Mouse (Mus musculus) gastrocnemius, adult 2 months (tissue): ENCODE measurements around the gene Anapc15-ps. TPM values are rescaled to one million over a fixed set of nuclear protein-coding genes. Genes with fewer than 3 reads are reported as not detected.

ENCODE experiments used
- DNase-seq: peaks from one replicate; pipeline ENCODE4 v3.0.0; 2022
- H3K27ac ChIP-seq: fragments of 200-600 bp; 2 replicates; pipeline ENCODE4 v1.8.1; 2022; ENCODE audit warnings: mild to moderate bottlenecking
- H3K4me3 ChIP-seq: fragments of 200-600 bp; 2 replicates; pipeline ENCODE4 v1.8.1; 2022; ENCODE audit warnings: mild to moderate bottlenecking, moderate library complexity
- CTCF ChIP-seq: fragments of 200-600 bp; IDR thresholded peaks from 2 replicates; pipeline ENCODE4 v1.8.1; 2022; ENCODE audit warnings: antibody characterized with exemption, mild to moderate bottlenecking, moderate library complexity
- intact Hi-C: fragments of 180-260 bp; cut with DNase I; formaldehyde crosslinking; loops from one replicate; pipeline ENCODE4 v1.15.1; 2025
- total RNA-seq, 2 experiments: library from RNA; stranded (reverse); gene quantifications; 2 replicates each; pipeline ENCODE4 v1.2.3; 2021

Gene Anapc15-ps
- total RNA-seq, 2 experiments from 2014 or later, result not detected

DNA sequence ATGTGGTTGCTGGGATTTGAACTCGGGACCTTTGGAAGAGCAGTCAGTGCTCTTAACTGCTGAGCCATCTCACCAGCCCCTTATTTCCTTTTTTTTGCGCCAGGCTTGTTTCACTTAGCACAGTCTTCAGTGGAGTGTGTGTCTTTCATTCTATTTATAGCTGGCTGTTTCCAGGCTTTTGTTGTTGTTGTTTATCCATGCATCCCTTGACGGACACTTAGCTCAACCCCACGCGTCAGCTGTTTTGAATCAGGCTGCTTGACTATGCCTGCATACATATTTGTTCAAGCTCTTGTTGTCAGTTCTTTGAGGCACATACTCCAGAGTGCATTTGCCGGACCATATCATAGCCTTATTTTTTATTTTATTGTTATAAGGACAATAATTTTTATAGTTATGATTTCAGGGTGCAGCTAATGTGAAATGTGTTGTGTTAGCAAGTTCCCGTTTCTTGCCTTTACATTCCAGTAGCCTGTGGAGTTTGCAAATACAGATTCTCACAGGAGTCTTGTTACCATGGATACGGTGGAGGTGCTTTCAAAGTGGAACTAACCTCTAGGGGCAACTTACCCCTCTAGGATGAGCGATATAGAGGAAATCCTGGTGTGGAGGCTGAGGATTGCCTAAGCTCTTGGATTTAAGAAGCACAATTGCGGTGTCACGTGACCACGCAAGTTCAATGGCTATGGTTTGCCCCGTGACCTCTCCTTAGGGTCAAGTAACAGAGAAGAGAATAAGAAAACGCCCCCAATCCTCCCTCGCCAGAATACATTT, 11.7 kb upstream of the Anapc15-ps start:
- no peak for DNase-seq
- no peak overlapping the region for H3K4me3 ChIP-seq
- H3K27ac ChIP-seq, result no peak overlapping the region
- intact Hi-C loops, result no loop called here
- TF ChIP-seq CTCF, result no peak

GRCm38 (mm10) chr10:95684250-95684649, 11.0 kb upstream of the Anapc15-ps start:
- intact Hi-C loops, result no loop called here
- Histone ChIP-seq H3K4me3 (no peak overlapping the region), H3K27ac (no peak overlapping the region)
- TF ChIP-seq CTCF, result no peak
- DNase-seq, result no peak

GRCm38 (mm10) chr10:95683735-95684134, 10.5 kb upstream of the Anapc15-ps start:
- H3K27ac ChIP-seq, result no peak overlapping the region
- DNase-seq, result no peak
- intact Hi-C loops, result no loop called here
- no peak for TF ChIP-seq CTCF
- no peak overlapping the region for H3K4me3 ChIP-seq

- no peak for DNase-seq
- no peak overlapping the region for H3K27ac ChIP-seq
- H3K4me3 ChIP-seq, result no peak overlapping the region
- TF ChIP-seq CTCF, result no peak
- intact Hi-C loops, result no loop called here
Observed at GRCm38 (mm10) chr10:95682964-95683363, 9.7 kb upstream of the Anapc15-ps start.

- no peak for DNase-seq
- TF ChIP-seq CTCF, result no peak
- no peak overlapping the region for H3K27ac ChIP-seq
- H3K4me3 ChIP-seq, result no peak overlapping the region
- intact Hi-C loops, result no loop called here
Observed at GRCm38 (mm10) chr10:95682091-95682740, 9.0 kb upstream of the Anapc15-ps start.

DNA sequence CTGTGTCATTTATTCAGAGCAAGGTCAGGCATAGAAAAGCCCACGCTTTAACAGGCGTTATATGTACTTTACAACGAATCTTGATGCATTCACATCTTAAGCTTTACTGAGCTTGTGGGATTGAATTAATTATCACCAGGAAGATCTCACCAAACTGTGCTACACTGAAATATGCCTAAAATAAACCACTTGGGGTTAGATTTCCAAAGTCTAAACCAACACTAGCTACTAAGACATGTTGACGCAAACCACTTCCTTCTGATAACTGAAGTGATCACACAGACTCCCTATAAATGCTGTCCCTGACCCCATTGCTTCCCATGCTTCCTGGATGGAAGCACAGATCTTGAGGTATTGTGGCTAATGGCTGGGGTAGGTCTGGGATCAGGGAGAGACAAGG, 8.2 kb upstream of the Anapc15-ps start:
- no peak for TF ChIP-seq CTCF
- Histone ChIP-seq H3K27ac (peak overlapping the region; percentile 85), H3K4me3 (peak overlapping the region; percentile 52)
- no peak for DNase-seq
- intact Hi-C loops, result no loop called here

GRCm38 (mm10) chr10:95681058-95681440, 7.8 kb upstream of the Anapc15-ps start:
- peak overlapping the region; percentile 52 for H3K4me3 ChIP-seq
- peak overlapping the region; percentile 85 for H3K27ac ChIP-seq
- DNase-seq, result peak; percentile 44
- intact Hi-C loops, result no loop called here
- no peak for TF ChIP-seq CTCF

DNA sequence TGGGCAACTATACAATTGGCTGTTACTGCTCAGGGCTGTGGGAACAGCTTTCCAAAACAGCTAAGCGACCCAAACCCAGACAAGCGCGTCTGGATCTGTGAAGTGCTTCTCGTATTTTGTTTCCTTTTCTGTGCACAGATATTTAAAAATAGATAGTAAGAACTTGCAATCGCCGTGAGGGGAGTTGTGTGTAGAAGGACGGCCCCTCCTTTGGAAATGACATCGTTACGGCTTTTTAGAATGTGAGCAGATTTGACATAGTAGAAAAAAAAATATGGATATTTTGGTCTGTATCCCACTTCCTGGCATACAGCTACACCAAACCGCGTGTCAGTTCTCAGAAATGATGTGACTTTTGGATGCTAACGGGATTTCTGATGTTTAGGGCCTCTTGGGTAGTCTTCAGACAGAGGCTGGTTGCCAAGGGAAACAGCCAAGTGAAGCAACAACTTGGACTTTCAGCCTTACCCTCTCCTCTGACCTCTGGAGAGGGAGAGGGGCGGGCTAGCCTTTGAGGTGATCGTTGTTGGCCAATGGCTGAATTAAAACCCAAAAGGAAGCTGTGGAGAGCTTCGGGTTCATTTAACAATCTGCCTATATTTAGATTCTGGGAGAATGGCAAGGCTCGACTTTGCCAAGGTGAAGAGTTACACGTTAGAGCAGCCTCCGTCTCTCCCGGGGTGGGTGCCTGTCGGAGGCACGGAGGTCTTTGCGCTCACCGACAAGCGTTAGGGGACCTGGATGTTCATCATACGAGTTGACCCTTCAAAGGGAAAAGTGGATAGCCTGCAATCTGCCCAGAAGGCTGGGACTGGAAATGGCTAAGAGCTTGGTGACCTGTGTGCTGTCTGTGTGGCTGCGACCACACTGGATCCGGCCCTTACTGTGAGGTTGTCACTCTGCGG, 7.2 kb upstream of the Anapc15-ps start:
- TF ChIP-seq CTCF, result no peak
- Histone ChIP-seq H3K4me3 (peak overlapping the region; percentile 52), H3K27ac (peak overlapping the region; percentile 85)
- DNase-seq, result peak; percentile 70
- intact Hi-C loops, result no loop called here

DNA sequence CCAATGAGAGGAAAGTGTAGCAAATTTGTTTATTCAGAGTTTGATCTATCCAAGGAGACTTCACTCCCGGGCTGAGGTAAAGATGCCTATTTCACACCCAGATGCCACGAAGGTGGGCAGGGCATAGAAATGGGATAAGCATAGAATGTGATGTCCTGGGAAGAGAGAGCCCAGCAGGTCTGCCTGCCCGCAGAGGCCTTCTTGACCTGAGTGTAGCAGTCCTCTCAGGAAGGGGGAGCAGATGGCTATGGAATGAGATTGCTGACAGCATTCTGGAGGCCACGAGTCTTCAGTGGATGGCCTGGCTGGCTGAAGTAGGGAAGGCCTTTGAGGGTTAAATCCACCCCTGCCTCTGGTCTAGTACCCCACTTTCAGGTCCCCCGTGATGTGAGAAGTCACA, 5.9 kb upstream of the Anapc15-ps start:
- no peak for TF ChIP-seq CTCF
- no peak for DNase-seq
- Histone ChIP-seq H3K4me3 (no peak overlapping the region), H3K27ac (peak overlapping the region; percentile 85)
- intact Hi-C loops, result loop anchor here (5.0 kb wide), 1 partner anchor 117 kb away; the partner anchor contains the start of gene Nudt4

GRCm38 (mm10) chr10:95678661-95679060, 5.4 kb upstream of the Anapc15-ps start:
- DNase-seq, result no peak
- intact Hi-C loops, result loop anchor here (5.0 kb wide), 1 partner anchor 116 kb away; the partner anchor contains the start of gene Nudt4
- peak overlapping the region; percentile 85 for H3K27ac ChIP-seq
- H3K4me3 ChIP-seq, result no peak overlapping the region
- no peak for TF ChIP-seq CTCF

DNA sequence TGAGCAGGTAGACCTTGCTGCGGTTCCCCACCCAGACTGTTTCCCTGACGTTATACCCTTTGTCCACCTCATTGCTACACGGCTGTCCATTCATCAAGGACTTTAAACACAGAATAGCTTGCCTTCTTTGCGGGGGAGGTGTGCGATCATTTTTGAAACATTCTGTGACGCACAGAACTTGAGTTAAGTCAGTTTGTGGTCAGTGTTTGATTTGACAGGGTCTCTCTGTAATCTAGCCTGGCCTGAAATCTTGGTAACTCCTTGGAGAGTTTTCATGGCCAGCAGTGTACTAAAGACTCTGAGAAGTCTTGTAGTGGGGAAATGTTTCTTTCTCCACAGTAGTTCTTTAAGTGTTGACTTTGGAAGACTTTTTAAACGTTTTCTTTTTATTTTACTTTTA, 5.0 kb upstream of the Anapc15-ps start:
- Histone ChIP-seq H3K4me3 (peak overlapping the region; percentile 68), H3K27ac (peak overlapping the region; percentile 85)
- no peak for TF ChIP-seq CTCF
- intact Hi-C loops, result loop anchor here (5.0 kb wide), 1 partner anchor 116 kb away; the partner anchor contains the start of gene Nudt4
- no peak for DNase-seq

DNA sequence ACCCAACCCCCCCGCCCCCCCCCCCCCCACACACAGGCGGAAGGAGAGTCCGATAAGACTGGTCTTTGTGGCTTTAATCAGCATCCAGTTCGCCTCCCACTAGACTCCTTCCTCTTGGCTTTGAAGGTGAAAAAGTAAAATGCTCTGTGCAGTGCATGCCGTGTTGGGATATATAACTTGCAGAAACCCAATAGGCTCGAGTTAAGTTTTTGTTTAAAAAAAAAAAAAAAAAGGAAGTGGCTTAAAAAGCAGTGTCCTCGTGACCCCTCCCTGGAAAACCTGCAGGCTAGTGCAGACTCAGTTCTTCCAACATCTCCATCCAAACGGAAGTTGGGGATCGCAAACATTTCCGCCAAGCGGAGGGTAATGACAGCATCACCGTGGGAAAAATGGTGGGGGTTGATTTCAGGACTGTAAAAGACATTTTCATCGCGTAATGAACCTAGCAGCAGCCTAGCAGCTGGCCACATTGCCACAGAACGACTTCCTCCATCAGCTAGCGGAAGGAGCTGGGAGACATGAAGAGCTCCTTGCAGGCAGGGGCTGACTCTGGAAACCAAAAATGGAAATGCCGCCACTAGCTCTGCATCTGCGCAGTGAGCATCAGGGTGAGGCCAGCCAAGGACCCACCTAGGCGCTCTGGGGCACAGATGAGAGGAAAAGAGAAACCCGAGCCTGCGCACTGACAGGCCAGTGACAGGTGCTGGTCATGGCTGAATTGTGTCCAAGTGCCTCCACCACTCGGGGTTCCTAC, 4.3 kb upstream of the Anapc15-ps start:
- peak overlapping the region; percentile 85 for H3K27ac ChIP-seq
- peak overlapping the region; percentile 68 for H3K4me3 ChIP-seq
- TF ChIP-seq CTCF, result no peak
- intact Hi-C loops, result loop anchor here (5.0 kb wide), 1 partner anchor 115 kb away; the partner anchor contains the start of gene Nudt4
- DNase-seq, result peak; percentile 82
